Mouse (Mus musculus): ENCODE data around the gene Eya3. TPM values are rescaled to one million over a fixed set of nuclear protein-coding genes. Genes with fewer than 3 reads are reported as not detected.

The Eya3 gene
- polyA plus RNA-seq, 1 experiment from 2014 or later = 23.5 TPM

GRCm38 (mm10) chr4:132628830-132629229 lies 10.0 kb upstream of the Eya3 start:
- no peak overlapping the region for H3K27ac ChIP-seq (ENCODE audit: low read length)
- 11% methylated on average over 2 of the region's 2 CpGs for WGBS
- no peak overlapping the region for H3K4me3 ChIP-seq (replicated peaks; ENCODE audit: low read length)
- no peaks in the 10 kb centered on the region for H3K4me1 ChIP-seq (ENCODE audit: control insufficient read depth, insufficient read depth, low read length)
- H3K9me3 ChIP-seq (replicated peaks; ENCODE audit: control insufficient read depth, low read length) = no peaks in the 10 kb centered on the region
- H3K4me2 ChIP-seq (ENCODE audit: low read depth, low read length) = no peak overlapping the region
- H3K36me3 ChIP-seq (ENCODE audit: control insufficient read depth, insufficient read depth, low read length) = no peaks in the 10 kb centered on the region
- no peak overlapping the region for H3K9ac ChIP-seq (ENCODE audit: low read length)
- no peaks in the 10 kb centered on the region for H3K27me3 ChIP-seq (ENCODE audit: control insufficient read depth, insufficient read depth, low read length)
- no peak for ATAC-seq (ENCODE audit: insufficient read depth, low FRiP score)

- Histone ChIP-seq H3K4me1 (ENCODE audit: control insufficient read depth, insufficient read depth, low read length) (0 out of 2 replicates have a peak, but pooled peaks cover 6% of the 10 kb centered on the region), H3K9ac (ENCODE audit: low read length) (no peak overlapping the region), H3K4me2 (ENCODE audit: low read depth, low read length) (no peak overlapping the region), H3K36me3 (ENCODE audit: control insufficient read depth, insufficient read depth, low read length) (no peaks in the 10 kb centered on the region), H3K9me3 (replicated peaks; ENCODE audit: control insufficient read depth, low read length) (no peaks in the 10 kb centered on the region), H3K27me3 (ENCODE audit: control insufficient read depth, insufficient read depth, low read length) (no peaks in the 10 kb centered on the region), H3K4me3 (replicated peaks; ENCODE audit: low read length) (no peak overlapping the region), H3K27ac (ENCODE audit: low read length) (no peak overlapping the region)
- 85% methylated on average over 2 of the region's 2 CpGs for WGBS
- no peak for ATAC-seq (ENCODE audit: insufficient read depth, low FRiP score)
Measured at GRCm38 (mm10) chr4:132635971-132636370, 2.8 kb upstream of the Eya3 start.

- Histone ChIP-seq H3K27me3 (ENCODE audit: control insufficient read depth, insufficient read depth, low read length) (no peaks in the 10 kb centered on the region), H3K4me2 (ENCODE audit: low read depth, low read length) (no peak overlapping the region), H3K9me3 (replicated peaks; ENCODE audit: control insufficient read depth, low read length) (no peaks in the 10 kb centered on the region), H3K9ac (ENCODE audit: low read length) (no peak overlapping the region), H3K4me3 (replicated peaks; ENCODE audit: low read length) (no peak overlapping the region), H3K4me1 (ENCODE audit: control insufficient read depth, insufficient read depth, low read length) (0 out of 2 replicates have a peak, but pooled peaks cover 6% of the 10 kb centered on the region), H3K36me3 (ENCODE audit: control insufficient read depth, insufficient read depth, low read length) (no peaks in the 10 kb centered on the region), H3K27ac (ENCODE audit: low read length) (no peak overlapping the region)
- 47% methylated on average over 4 of the region's 4 CpGs for WGBS
- no peak for ATAC-seq (ENCODE audit: insufficient read depth, low FRiP score)
Measured at GRCm38 (mm10) chr4:132636554-132636953, 2.2 kb upstream of the Eya3 start.

- no peaks in the 10 kb centered on the region for H3K27me3 ChIP-seq (ENCODE audit: control insufficient read depth, insufficient read depth, low read length)
- 0 out of 2 replicates have a peak, but pooled peaks cover 6% of the 10 kb centered on the region for H3K4me1 ChIP-seq (ENCODE audit: control insufficient read depth, insufficient read depth, low read length)
- peak overlapping the region; percentile 96 for H3K4me3 ChIP-seq (replicated peaks; ENCODE audit: low read length)
- no peaks in the 10 kb centered on the region for H3K36me3 ChIP-seq (ENCODE audit: control insufficient read depth, insufficient read depth, low read length)
- no peaks in the 10 kb centered on the region for H3K9me3 ChIP-seq (replicated peaks; ENCODE audit: control insufficient read depth, low read length)
- under 1% methylated on average over 33 of the region's 35 CpGs for WGBS
- peak overlapping the region; percentile 80 for H3K27ac ChIP-seq (ENCODE audit: low read length)
- peak overlapping the region; percentile 88 for H3K4me2 ChIP-seq (ENCODE audit: low read depth, low read length)
- ATAC-seq (ENCODE audit: insufficient read depth, low FRiP score) = 0 out of 2 replicates have a peak, but pooled peaks have one; percentile 29
- H3K9ac ChIP-seq (ENCODE audit: low read length) = peak overlapping the region; percentile 90
Measured at GRCm38 (mm10) chr4:132639191-132639713, 465 bp downstream of the Eya3 start.

- Histone ChIP-seq H3K27ac (ENCODE audit: low read length) (no peak overlapping the region), H3K4me3 (replicated peaks; ENCODE audit: low read length) (no peak overlapping the region), H3K36me3 (ENCODE audit: control insufficient read depth, insufficient read depth, low read length) (no peaks in the 10 kb centered on the region), H3K27me3 (ENCODE audit: control insufficient read depth, insufficient read depth, low read length) (no peaks in the 10 kb centered on the region), H3K9me3 (replicated peaks; ENCODE audit: control insufficient read depth, low read length) (no peaks in the 10 kb centered on the region), H3K4me1 (ENCODE audit: control insufficient read depth, insufficient read depth, low read length) (0 out of 2 replicates have a peak, but pooled peaks cover 2% of the 10 kb centered on the region), H3K9ac (ENCODE audit: low read length) (no peak overlapping the region), H3K4me2 (ENCODE audit: low read depth, low read length) (no peak overlapping the region)
- no peak for ATAC-seq (ENCODE audit: insufficient read depth, low FRiP score)
- 69% methylated on average over 7 of the region's 7 CpGs for WGBS
Measured at GRCm38 (mm10) chr4:132647439-132647838, 8.7 kb downstream of the Eya3 start.

- no peaks in the 10 kb centered on the region for H3K36me3 ChIP-seq (ENCODE audit: control insufficient read depth, insufficient read depth, low read length)
- no peak overlapping the region for H3K9ac ChIP-seq (ENCODE audit: low read length)
- WGBS = 55% methylated on average over 6 of the region's 6 CpGs
- H3K4me3 ChIP-seq (replicated peaks; ENCODE audit: low read length) = no peak overlapping the region
- H3K27ac ChIP-seq (ENCODE audit: low read length) = no peak overlapping the region
- no peaks in the 10 kb centered on the region for H3K9me3 ChIP-seq (replicated peaks; ENCODE audit: control insufficient read depth, low read length)
- no peaks in the 10 kb centered on the region for H3K27me3 ChIP-seq (ENCODE audit: control insufficient read depth, insufficient read depth, low read length)
- peaks cover 6% of the 10 kb centered on the region; the same call in 1 of the 2 replicates for H3K4me1 ChIP-seq (ENCODE audit: control insufficient read depth, insufficient read depth, low read length)
- H3K4me2 ChIP-seq (ENCODE audit: low read depth, low read length) = no peak overlapping the region
- no peak for ATAC-seq (ENCODE audit: insufficient read depth, low FRiP score)
Measured at GRCm38 (mm10) chr4:132649271-132649999, 10.6 kb downstream of the Eya3 start.

GRCm38 (mm10) chr4:132652842-132653241 lies 14.1 kb downstream of the Eya3 start:
- no peaks in the 10 kb centered on the region for H3K27me3 ChIP-seq (ENCODE audit: control insufficient read depth, insufficient read depth, low read length)
- H3K9ac ChIP-seq (ENCODE audit: low read length) = no peak overlapping the region
- no peak overlapping the region for H3K4me3 ChIP-seq (replicated peaks; ENCODE audit: low read length)
- H3K36me3 ChIP-seq (ENCODE audit: control insufficient read depth, insufficient read depth, low read length) = no peaks in the 10 kb centered on the region
- H3K9me3 ChIP-seq (replicated peaks; ENCODE audit: control insufficient read depth, low read length) = no peaks in the 10 kb centered on the region
- ATAC-seq (ENCODE audit: insufficient read depth, low FRiP score) = peak; percentile 58; the same call in 1 of the 2 replicates
- peaks cover 3% of the 10 kb centered on the region; the same call in 1 of the 2 replicates for H3K4me1 ChIP-seq (ENCODE audit: control insufficient read depth, insufficient read depth, low read length)
- H3K27ac ChIP-seq (ENCODE audit: low read length) = no peak overlapping the region
- WGBS = 26% methylated on average over 4 of the region's 4 CpGs
- no peak overlapping the region; the same call in 1 of the 2 replicates for H3K4me2 ChIP-seq (ENCODE audit: low read depth, low read length)

- 56% methylated on average over 3 of the region's 3 CpGs for WGBS
- ATAC-seq (ENCODE audit: insufficient read depth, low FRiP score) = no peak
- peaks cover 3% of the 10 kb centered on the region; the same call in 1 of the 2 replicates for H3K4me1 ChIP-seq (ENCODE audit: control insufficient read depth, insufficient read depth, low read length)
- H3K9me3 ChIP-seq (replicated peaks; ENCODE audit: control insufficient read depth, low read length) = no peaks in the 10 kb centered on the region
- no peak overlapping the region for H3K4me3 ChIP-seq (replicated peaks; ENCODE audit: low read length)
- no peak overlapping the region for H3K4me2 ChIP-seq (ENCODE audit: low read depth, low read length)
- no peaks in the 10 kb centered on the region for H3K36me3 ChIP-seq (ENCODE audit: control insufficient read depth, insufficient read depth, low read length)
- H3K9ac ChIP-seq (ENCODE audit: low read length) = no peak overlapping the region
- H3K27ac ChIP-seq (ENCODE audit: low read length) = no peak overlapping the region
- no peaks in the 10 kb centered on the region for H3K27me3 ChIP-seq (ENCODE audit: control insufficient read depth, insufficient read depth, low read length)
Measured at GRCm38 (mm10) chr4:132653799-132654198, 15.0 kb downstream of the Eya3 start.

GRCm38 (mm10) chr4:132655290-132655689 lies 16.5 kb downstream of the Eya3 start:
- no peaks in the 10 kb centered on the region for H3K27me3 ChIP-seq (ENCODE audit: control insufficient read depth, insufficient read depth, low read length)
- H3K9ac ChIP-seq (ENCODE audit: low read length) = no peak overlapping the region
- H3K36me3 ChIP-seq (ENCODE audit: control insufficient read depth, insufficient read depth, low read length) = no peaks in the 10 kb centered on the region
- WGBS = 71% methylated on average over 5 of the region's 5 CpGs
- no peak for ATAC-seq (ENCODE audit: insufficient read depth, low FRiP score)
- peaks cover 3% of the 10 kb centered on the region; the same call in 1 of the 2 replicates for H3K4me1 ChIP-seq (ENCODE audit: control insufficient read depth, insufficient read depth, low read length)
- no peak overlapping the region for H3K27ac ChIP-seq (ENCODE audit: low read length)
- no peaks in the 10 kb centered on the region for H3K9me3 ChIP-seq (replicated peaks; ENCODE audit: control insufficient read depth, low read length)
- H3K4me3 ChIP-seq (replicated peaks; ENCODE audit: low read length) = no peak overlapping the region
- H3K4me2 ChIP-seq (ENCODE audit: low read depth, low read length) = no peak overlapping the region

Data from stomach, embryonic 16.5 days (tissue).